Mouse (Mus musculus): ENCODE results near the gene Foxp2. TPM values are rescaled to one million over a fixed set of nuclear protein-coding genes. Genes with fewer than 3 reads are reported as not detected.

The Foxp2 gene
- not detected for total RNA-seq (2023)

GRCm38 (mm10) chr6:14901183-14901970, at the start of gene Foxp2:
Gene Foxp2 (plus strand): TSS chr6:14901349.

Other genes with a start within 250 kb of the Foxp2 start
- gene Ppp1r3a, start 146.1 kb upstream of the Foxp2 start, total RNA-seq (2023), result not detected

All from T-cell, adult 66 days (primary cell).